Mouse (Mus musculus) ES-Bruce4 (cell line): ENCODE results near the gene Cpne5. TPM values are rescaled to one million over a fixed set of nuclear protein-coding genes. Genes with fewer than 3 reads are reported as not detected.

Experiments used
- H3K27ac ChIP-seq: 2 replicates; pipeline ENCODE4 v1.5.1; 2012; ENCODE audit warnings: low read length, inconsistent platforms; ENCODE audit not compliant: insufficient read depth
- H3K27me3 ChIP-seq: 2 replicates; pipeline ENCODE4 v1.6.1; 2012; ENCODE audit warnings: mild to moderate bottlenecking, low read length, inconsistent platforms; ENCODE audit not compliant: control insufficient read depth, poor library complexity, insufficient read depth, severe bottlenecking
- H3K36me3 ChIP-seq: 2 replicates; pipeline ENCODE4 v1.6.1; 2012; ENCODE audit warnings: inconsistent platforms, mild to moderate bottlenecking, low read length, moderate library complexity; ENCODE audit not compliant: control insufficient read depth, poor library complexity, insufficient read depth, severe bottlenecking
- H3K4me1 ChIP-seq: one replicate; pipeline ENCODE4 v1.8.1; 2011; ENCODE audit warnings: low read length; ENCODE audit not compliant: control insufficient read depth, insufficient read depth
- H3K4me3 ChIP-seq: 2 replicates; pipeline ENCODE4 v1.5.1; 2011; ENCODE audit warnings: low read depth, mild to moderate bottlenecking, low read length
- H3K9ac ChIP-seq: 2 replicates; pipeline ENCODE4 v1.6.1; 2012; ENCODE audit warnings: low read depth, mild to moderate bottlenecking, inconsistent platforms; ENCODE audit not compliant: poor library complexity, severe bottlenecking
- H3K9me3 ChIP-seq: replicated peaks from 2 replicates; pipeline ENCODE4 v1.6.1; 2012; ENCODE audit warnings: mild to moderate bottlenecking, low read length, inconsistent platforms; ENCODE audit not compliant: control insufficient read depth, poor library complexity, insufficient read depth, severe bottlenecking
- CTCF ChIP-seq: IDR thresholded peaks from one replicate; pipeline ENCODE4 v1.8.1; 2011; ENCODE audit warnings: low read depth, low read length
- EP300 ChIP-seq: IDR thresholded peaks from 2 replicates; pipeline ENCODE4 v1.6.1; 2011; ENCODE audit warnings: low read depth, low read length; ENCODE audit not compliant: insufficient read depth
- POLR2A ChIP-seq: IDR thresholded peaks from one replicate; pipeline ENCODE4 v1.8.1; 2011; ENCODE audit warnings: low read length; ENCODE audit not compliant: insufficient read depth
- polyA plus RNA-seq: library from polyadenylated mRNA; stranded (reverse); fragments of >200 nt; gene quantifications from 2 replicates; pipeline ENCODE4 v1.2.4, GENCODE M21; 2011; ENCODE audit warnings: low read depth; ENCODE audit not compliant: missing spikeins, insufficient read depth, insufficient read length

Gene Cpne5
- polyA plus RNA-seq, 1 experiment, result 4.4 TPM

GRCm38 (mm10) chr17:29136236-29136635 lies 101.7 kb downstream of the Cpne5 start:
- H3K27me3 ChIP-seq, result no peaks in the 10 kb centered on the region
- no peak for TF ChIP-seq CTCF
- no peak for TF ChIP-seq EP300
- TF ChIP-seq POLR2A, result no peak
- no peak overlapping the region for H3K9ac ChIP-seq
- no peak overlapping the region for H3K27ac ChIP-seq
- no peaks in the 10 kb centered on the region for H3K4me1 ChIP-seq
- no peaks in the 10 kb centered on the region for H3K36me3 ChIP-seq
- no peaks in the 10 kb centered on the region for H3K9me3 ChIP-seq
- H3K4me3 ChIP-seq, result no peak overlapping the region

DNA sequence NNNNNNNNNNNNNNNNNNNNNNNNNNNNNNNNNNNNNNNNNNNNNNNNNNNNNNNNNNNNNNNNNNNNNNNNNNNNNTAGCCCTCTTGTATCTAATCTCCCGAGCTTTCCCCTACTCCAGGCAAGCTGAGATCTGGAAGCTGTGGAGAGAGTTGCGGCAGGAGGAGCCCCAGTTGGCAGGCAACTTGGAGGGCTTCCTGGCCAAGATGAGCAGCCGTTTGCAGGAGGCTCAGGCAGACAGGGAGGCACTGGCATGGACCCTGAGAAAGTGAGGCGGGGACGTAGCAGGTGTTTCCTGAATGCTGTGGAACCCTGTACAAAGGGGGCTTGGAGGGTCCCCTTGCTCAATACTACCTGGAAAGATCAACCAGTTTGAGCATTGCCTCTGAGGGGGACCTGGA lies 102.9 kb downstream of the Cpne5 start:
- no peak overlapping the region for H3K4me3 ChIP-seq
- no peaks in the 10 kb centered on the region for H3K9me3 ChIP-seq
- TF ChIP-seq POLR2A (no peak), EP300 (no peak), CTCF (no peak)
- H3K27ac ChIP-seq, result no peak overlapping the region
- H3K27me3 ChIP-seq, result no peaks in the 10 kb centered on the region
- no peaks in the 10 kb centered on the region for H3K36me3 ChIP-seq
- H3K4me1 ChIP-seq, result no peaks in the 10 kb centered on the region
- no peak overlapping the region for H3K9ac ChIP-seq

- Histone ChIP-seq H3K36me3 (no peaks in the 10 kb centered on the region), H3K4me1 (no peaks in the 10 kb centered on the region), H3K4me3 (no peak overlapping the region), H3K27me3 (no peaks in the 10 kb centered on the region), H3K9me3 (no peaks in the 10 kb centered on the region), H3K9ac (no peak overlapping the region), H3K27ac (no peak overlapping the region)
- TF ChIP-seq EP300 (no peak), POLR2A (no peak), CTCF (no peak)
These were observed 108.6 kb downstream of the Cpne5 start for GRCm38 (mm10) chr17:29129341-29129740.

DNA sequence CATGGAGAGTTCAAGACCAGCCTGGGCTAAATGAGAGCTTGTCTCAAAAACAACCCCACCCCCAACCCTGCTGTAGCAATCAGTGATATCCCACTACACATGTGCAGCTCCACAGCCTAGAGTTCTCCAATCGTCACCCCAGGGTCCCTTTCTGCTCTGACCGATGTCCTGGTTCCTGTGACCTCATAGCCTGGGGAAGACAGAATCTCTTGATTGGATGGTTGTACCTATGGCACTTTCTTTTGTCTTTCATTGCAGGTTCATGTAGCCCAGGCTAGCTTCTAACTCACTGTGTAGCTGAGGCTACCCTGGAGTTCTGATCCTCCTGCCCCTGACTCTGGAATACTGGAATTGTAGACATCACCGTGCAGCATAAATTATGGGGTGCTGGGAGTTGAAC lies 111.4 kb downstream of the Cpne5 start:
- H3K4me1 ChIP-seq, result no peaks in the 10 kb centered on the region
- no peak overlapping the region for H3K4me3 ChIP-seq
- TF ChIP-seq EP300, result no peak
- no peak for TF ChIP-seq CTCF
- no peak for TF ChIP-seq POLR2A

GRCm38 (mm10) chr17:29123578-29124174 lies 114.3 kb downstream of the Cpne5 start:
- no peak for TF ChIP-seq POLR2A
- TF ChIP-seq EP300, result no peak
- TF ChIP-seq CTCF, result no peak
- H3K36me3 ChIP-seq, result no peaks in the 10 kb centered on the region
- no peaks in the 10 kb centered on the region for H3K27me3 ChIP-seq
- no peak overlapping the region for H3K9ac ChIP-seq
- H3K4me3 ChIP-seq, result no peak overlapping the region
- no peaks in the 10 kb centered on the region for H3K9me3 ChIP-seq
- no peaks in the 10 kb centered on the region for H3K4me1 ChIP-seq
- H3K27ac ChIP-seq, result no peak overlapping the region

More for the DNA sequence above, 111.4 kb downstream of the Cpne5 start:
- no peaks in the 10 kb centered on the region for H3K9me3 ChIP-seq
- H3K36me3 ChIP-seq, result no peaks in the 10 kb centered on the region
- H3K9ac ChIP-seq, result no peak overlapping the region
- H3K27ac ChIP-seq, result no peak overlapping the region
- no peaks in the 10 kb centered on the region for H3K27me3 ChIP-seq

GRCm38 (mm10) chr17:29122817-29123216 lies 115.2 kb downstream of the Cpne5 start:
- H3K9ac ChIP-seq, result no peak overlapping the region
- TF ChIP-seq POLR2A (no peak), EP300 (no peak), CTCF (no peak)
- no peak overlapping the region for H3K4me3 ChIP-seq
- no peaks in the 10 kb centered on the region for H3K36me3 ChIP-seq
- no peaks in the 10 kb centered on the region for H3K4me1 ChIP-seq
- H3K27me3 ChIP-seq, result no peaks in the 10 kb centered on the region
- no peak overlapping the region for H3K27ac ChIP-seq
- no peaks in the 10 kb centered on the region for H3K9me3 ChIP-seq
